Mouse (Mus musculus): ENCODE measurements at regions not wholly inside any gene's neighbourhood (a gene's known extent, or its start where the extent isn't known, plus 50 kb on each side); places are given as distances from the start of the nearest gene placed in this dataset.
"Not testable (repeated sequence)": the region's sequence is repeated elsewhere in the genome, so short reads cannot be mapped to it uniquely, and the experiment has no call there.

- no peak for DNase-seq (ENCODE audit: low spot score in 2 of 2)
These were observed 289.8 kb upstream of the Ift57 start for GRCm38 (mm10) chr16:49409235-49409634.

- no peak for DNase-seq (ENCODE audit: low spot score in 2 of 2)
These were observed 268.7 kb upstream of the Ift57 start for GRCm38 (mm10) chr16:49430296-49430695.

- no peak for DNase-seq (ENCODE audit: low spot score in 2 of 2)
These were observed 267.1 kb upstream of the Ift57 start for GRCm38 (mm10) chr16:49431902-49432301.

- DNase-seq (ENCODE audit: low spot score in 2 of 2): no peak
These were observed 257.8 kb upstream of the Ift57 start for GRCm38 (mm10) chr16:49441225-49441624.

GRCm38 (mm10) chr16:49447356-49447755 is 251.7 kb upstream of the Ift57 start:
- not testable (repeated sequence) for DNase-seq (ENCODE audit: low spot score in 2 of 2)

GRCm38 (mm10) chr16:49493881-49494280 is 205.2 kb upstream of the Ift57 start:
- DNase-seq (ENCODE audit: low spot score in 2 of 2): no peak

GRCm38 (mm10) chr16:49497521-49498010 is 201.5 kb upstream of the Ift57 start:
- DNase-seq (ENCODE audit: low spot score in 2 of 2): no peak

GRCm38 (mm10) chr16:49500818-49501217 is 198.2 kb upstream of the Ift57 start:
- no peak for DNase-seq (ENCODE audit: low spot score in 2 of 2)

GRCm38 (mm10) chr16:49503897-49504413 is 195.1 kb upstream of the Ift57 start:
- peak; percentile 27 to 47 for DNase-seq (ENCODE audit: low spot score in 2 of 2)

- no peak for DNase-seq (ENCODE audit: low spot score in 2 of 2)
These were observed 194.4 kb upstream of the Ift57 start for GRCm38 (mm10) chr16:49504669-49505068.

GRCm38 (mm10) chr16:49505271-49505670 is 193.8 kb upstream of the Ift57 start:
- no peak for DNase-seq (ENCODE audit: low spot score in 2 of 2)

GRCm38 (mm10) chr16:49518844-49519243 is 180.2 kb upstream of the Ift57 start:
- DNase-seq (ENCODE audit: low spot score in 2 of 2): peak in 1 of 2 experiments; percentile 53

- no peak for DNase-seq (ENCODE audit: low spot score in 2 of 2)
These were observed 178.6 kb upstream of the Ift57 start for GRCm38 (mm10) chr16:49520411-49520810.

GRCm38 (mm10) chr16:49521685-49522084 is 177.3 kb upstream of the Ift57 start:
- no peak for DNase-seq (ENCODE audit: low spot score in 2 of 2)

- DNase-seq (ENCODE audit: low spot score in 2 of 2): no peak
These were observed 176.5 kb upstream of the Ift57 start for GRCm38 (mm10) chr16:49522576-49522975.

- DNase-seq (ENCODE audit: low spot score in 2 of 2): not testable (repeated sequence)
These were observed 170.4 kb upstream of the Ift57 start for GRCm38 (mm10) chr16:49528618-49529017.

- no peak for DNase-seq (ENCODE audit: low spot score in 2 of 2)
These were observed 170.0 kb upstream of the Ift57 start for GRCm38 (mm10) chr16:49529060-49529459.

GRCm38 (mm10) chr16:49530051-49530450 is 169.0 kb upstream of the Ift57 start:
- DNase-seq (ENCODE audit: low spot score in 2 of 2): no peak

GRCm38 (mm10) chr16:49532071-49532686 is 166.9 kb upstream of the Ift57 start:
- no peak for DNase-seq (ENCODE audit: low spot score in 2 of 2)

GRCm38 (mm10) chr16:49533498-49533998 is 165.5 kb upstream of the Ift57 start:
- DNase-seq (ENCODE audit: low spot score in 2 of 2): no peak

- DNase-seq (ENCODE audit: low spot score in 2 of 2): no peak
These were observed 148.8 kb upstream of the Ift57 start for GRCm38 (mm10) chr16:49550231-49550630.

GRCm38 (mm10) chr16:49570031-49570430 is 129.0 kb upstream of the Ift57 start:
- no peak for DNase-seq (ENCODE audit: low spot score in 2 of 2)

GRCm38 (mm10) chr16:49572485-49573170 is 126.4 kb upstream of the Ift57 start:
- DNase-seq (ENCODE audit: low spot score in 2 of 2): no peak

All from right cerebral cortex, postnatal 36 days (tissue).